Mouse (Mus musculus) liver, embryonic 11.5 days (tissue): ENCODE results near the gene Mta1. TPM values are rescaled to one million over a fixed set of nuclear protein-coding genes. Genes with fewer than 3 reads are reported as not detected.

Experiments used
- ATAC-seq: fragments of 200-750 bp; cut with Nextera tagmentation; replicated peaks from 2 replicates; pipeline ENCODE4 v1.8.0; 2017; ENCODE audit warnings: moderate number of reproducible peaks, mild to moderate bottlenecking, moderate TSS enrichment, moderate library complexity; ENCODE audit not compliant: low FRiP score
- DNase-seq: peaks from one replicate; pipeline ENCODE4 v3.0.0-alpha.2; 2017; ENCODE audit warnings: low spot score
- H3K27ac ChIP-seq: fragments of 300-500 bp; sonication (generic); 2 replicates; pipeline ENCODE4 v1.5.1; 2014; ENCODE audit warnings: mild to moderate bottlenecking, low read depth, low read length, control low read depth
- H3K27me3 ChIP-seq: fragments of 300-500 bp; sonication (generic); replicated peaks from 2 replicates; pipeline ENCODE4 v1.6.1; 2014; ENCODE audit warnings: low read length, mixed read lengths; ENCODE audit not compliant: control insufficient read depth, insufficient read depth
- H3K36me3 ChIP-seq: fragments of 300-500 bp; sonication (generic); 2 replicates; pipeline ENCODE4 v1.6.1; 2014; ENCODE audit warnings: mild to moderate bottlenecking, low read length, moderate library complexity, mixed read lengths; ENCODE audit not compliant: control insufficient read depth, insufficient read depth
- H3K4me1 ChIP-seq: fragments of 300-500 bp; sonication (generic); replicated peaks from 2 replicates; pipeline ENCODE4 v1.6.1; 2014; ENCODE audit warnings: low read length, mixed read lengths; ENCODE audit not compliant: control insufficient read depth, insufficient read depth
- H3K4me2 ChIP-seq: fragments of 300-500 bp; sonication (generic); 2 replicates; pipeline ENCODE4 v1.6.1; 2014; ENCODE audit warnings: mild to moderate bottlenecking, control low read depth, moderate library complexity
- H3K4me3 ChIP-seq: fragments of 300-500 bp; sonication (generic); 2 replicates; pipeline ENCODE4 v1.5.1; 2014; ENCODE audit warnings: low read depth, low read length, control low read depth
- H3K9ac ChIP-seq: fragments of 300-500 bp; sonication (generic); 2 replicates; pipeline ENCODE4 v1.6.1; 2014; ENCODE audit warnings: low read depth, low read length, control low read depth
- H3K9me3 ChIP-seq: fragments of 300-500 bp; sonication (generic); 2 replicates; pipeline ENCODE4 v1.6.1; 2016; ENCODE audit warnings: low read length, inconsistent platforms, mixed read lengths; ENCODE audit not compliant: control insufficient read depth
- WGBS: fragments of 180-500 bp; shearing (Covaris S2); extraction: QIAGEN DNeasy Blood & Tissue Kit; methylation state at CpG from one replicate; pipeline ENCODE4 v1.1.7; 2014; 5-methylcytosine and 5-hydroxymethylcytosine counted together
- polyA plus RNA-seq: library from polyadenylated mRNA; unstranded; fragments of >200 nt; fragmentation: Nextera tagmentation; extraction: Ambion mirVana; gene quantifications from 2 replicates; pipeline ENCODE4 v1.2.1, GENCODE M21; 2014

The Mta1 gene
- polyA plus RNA-seq, 1 experiment from 2014 or later: 19.2 TPM

- no peak overlapping the region for H3K27ac ChIP-seq
- DNase-seq (no peak), ATAC-seq (no peak)
- no peaks in the 10 kb centered on the region for H3K9me3 ChIP-seq
- no peak overlapping the region for H3K9ac ChIP-seq
- H3K36me3 ChIP-seq: no peaks in the 10 kb centered on the region
- H3K4me3 ChIP-seq: no peak overlapping the region
- no peaks in the 10 kb centered on the region for H3K27me3 ChIP-seq
- H3K4me2 ChIP-seq: peak overlapping the region; percentile 97
- WGBS: 94% methylated on average over 8 of the region's 8 CpGs
- H3K4me1 ChIP-seq: peaks cover 15% of the 10 kb centered on the region
Observed at GRCm38 (mm10) chr12:113157521-113157920, 59.4 kb downstream of the Mta1 start.

GRCm38 (mm10) chr12:113157971-113158370, 59.9 kb downstream of the Mta1 start:
- H3K36me3 ChIP-seq: no peaks in the 10 kb centered on the region
- 90% methylated on average over 8 of the region's 8 CpGs for WGBS
- ATAC-seq (no peak), DNase-seq (no peak)
- H3K4me2 ChIP-seq: no peak overlapping the region
- no peaks in the 10 kb centered on the region for H3K9me3 ChIP-seq
- no peak overlapping the region for H3K27ac ChIP-seq
- H3K4me1 ChIP-seq: peaks cover 15% of the 10 kb centered on the region
- no peaks in the 10 kb centered on the region for H3K27me3 ChIP-seq
- H3K9ac ChIP-seq: no peak overlapping the region
- no peak overlapping the region for H3K4me3 ChIP-seq

GRCm38 (mm10) chr12:113163561-113164006, 65.5 kb downstream of the Mta1 start:
- no peaks in the 10 kb centered on the region for H3K9me3 ChIP-seq
- 0 out of 2 replicates have a peak, but pooled peaks cover 4% of the 10 kb centered on the region for H3K4me1 ChIP-seq
- DNase-seq (no peak), ATAC-seq (no peak)
- no peak overlapping the region for H3K27ac ChIP-seq
- no peak overlapping the region for H3K9ac ChIP-seq
- peaks cover 3% of the 10 kb centered on the region; the same call in 1 of the 2 replicates for H3K36me3 ChIP-seq
- no peak overlapping the region for H3K4me3 ChIP-seq
- H3K27me3 ChIP-seq: no peaks in the 10 kb centered on the region
- 93% methylated on average over 11 of the region's 11 CpGs for WGBS
- H3K4me2 ChIP-seq: no peak overlapping the region

GRCm38 (mm10) chr12:113168031-113168536, 70.0 kb downstream of the Mta1 start:
- Histone ChIP-seq H3K9ac (no peak overlapping the region), H3K4me2 (no peak overlapping the region), H3K4me1 (0 out of 2 replicates have a peak, but pooled peaks cover 4% of the 10 kb centered on the region), H3K36me3 (peaks cover 3% of the 10 kb centered on the region; the same call in 1 of the 2 replicates), H3K27ac (no peak overlapping the region), H3K9me3 (no peaks in the 10 kb centered on the region), H3K4me3 (no peak overlapping the region), H3K27me3 (no peaks in the 10 kb centered on the region)
- ATAC-seq (peak; percentile 56), DNase-seq (no peak)
- WGBS: 43% methylated on average over 9 of the region's 9 CpGs

- Histone ChIP-seq H3K4me2 (no peak overlapping the region), H3K4me3 (no peak overlapping the region), H3K9ac (no peak overlapping the region), H3K36me3 (no peaks in the 10 kb centered on the region), H3K27me3 (no peaks in the 10 kb centered on the region; the same call in 1 of the 2 replicates), H3K9me3 (no peaks in the 10 kb centered on the region), H3K27ac (no peak overlapping the region), H3K4me1 (no peaks in the 10 kb centered on the region)
- ATAC-seq (no peak), DNase-seq (no peak)
- WGBS: 79% methylated on average over 18 of the region's 18 CpGs
Observed at GRCm38 (mm10) chr12:113176960-113177725, 79.1 kb downstream of the Mta1 start.

- no peaks in the 10 kb centered on the region for H3K9me3 ChIP-seq
- H3K4me1 ChIP-seq: no peaks in the 10 kb centered on the region; the same call in 1 of the 2 replicates
- no peak for DNase-seq
- 47% methylated on average over 4 of the region's 4 CpGs for WGBS
- no peak overlapping the region for H3K4me3 ChIP-seq
- H3K27me3 ChIP-seq: peaks cover 25% of the 10 kb centered on the region
- no peak overlapping the region for H3K4me2 ChIP-seq
- H3K36me3 ChIP-seq: no peaks in the 10 kb centered on the region
- ATAC-seq: no peak
- H3K9ac ChIP-seq: no peak overlapping the region
- no peak overlapping the region for H3K27ac ChIP-seq
Observed at GRCm38 (mm10) chr12:113181020-113181419, 82.9 kb downstream of the Mta1 start.

GRCm38 (mm10) chr12:113184945-113185344, 86.9 kb downstream of the Mta1 start:
- no peak overlapping the region; the same call in 1 of the 2 replicates for H3K4me3 ChIP-seq
- no peaks in the 10 kb centered on the region for H3K9me3 ChIP-seq
- no peak overlapping the region for H3K4me2 ChIP-seq
- no peaks in the 10 kb centered on the region for H3K36me3 ChIP-seq
- ATAC-seq (no peak), DNase-seq (no peak)
- no peaks in the 10 kb centered on the region; the same call in none of the 2 replicates for H3K4me1 ChIP-seq
- peaks cover 57% of the 10 kb centered on the region for H3K27me3 ChIP-seq
- H3K27ac ChIP-seq: no peak overlapping the region
- 59% methylated on average over 5 of the region's 5 CpGs for WGBS
- H3K9ac ChIP-seq: no peak overlapping the region

GRCm38 (mm10) chr12:113185442-113186291, 87.6 kb downstream of the Mta1 start, which contains the start of gene Tmem121:
Tmem121 (plus strand) TSS chr12:113185930.
- Histone ChIP-seq H3K36me3 (no peaks in the 10 kb centered on the region), H3K4me3 (peak within 1 kb of the TSS; percentile 52), H3K27me3 (peaks cover 57% of the 10 kb centered on the region), H3K9me3 (no peaks in the 10 kb centered on the region), H3K27ac (no peak within 1 kb of the TSS), H3K9ac (no peak within 1 kb of the TSS; the same call in 1 of the 2 replicates), H3K4me1 (no peaks in the 10 kb centered on the region; the same call in none of the 2 replicates), H3K4me2 (peak within 1 kb of the TSS; percentile 57)
- WGBS: 3% methylated on average over 62 of the region's 63 CpGs
- DNase-seq: peak; percentile 46
- ATAC-seq: peak; percentile 11; the same call in 1 of the 2 replicates
